Mouse (Mus musculus) testis, adult 10 weeks (tissue): ENCODE results near the gene Fbxw2. TPM values are rescaled to one million over a fixed set of nuclear protein-coding genes. Genes with fewer than 3 reads are reported as not detected.

ENCODE experiments used
- polyA plus RNA-seq: library from polyadenylated mRNA; stranded (reverse); fragments of 350-450 nt; fragmentation: Illumina TruSeq; extraction: RNeasy Lipid Tissue Mini Kit (QIAGEN cat#74804); gene quantifications from one replicate; pipeline ENCODE4 v1.2.3, GENCODE M21; 2014; ENCODE audit warnings: low read depth, low replicate concordance

Gene Fbxw2
- 28.6 TPM for polyA plus RNA-seq

GRCm38 (mm10) chr2:34825827-34826459 lies at the start of gene Fbxw2:
Gene Fbxw2 (minus strand): TSS chr2:34826311.

GRCm38 (mm10) chr2:34874816-34875345 lies 48.8 kb upstream of the Fbxw2 start, which contains the start of gene Psmd5:
Gene Psmd5 (minus strand): TSS chr2:34874968.

GRCm38 (mm10) chr2:34874271-34874670 lies 48.2 kb upstream of the Fbxw2 start, which contains the start of gene Cutal:
Gene Cutal (plus strand): TSS chr2:34874396.

GRCm38 (mm10) chr2:34832766-34833457 lies 6.8 kb upstream of the Fbxw2 start, which contains the start of gene Gm34653:
Gene Gm34653 (plus strand): TSS chr2:34833007.

GRCm38 (mm10) chr2:34799357-34800256 lies 26.5 kb downstream of the Fbxw2 start, which contains the start of gene Rabepk:
Gene Rabepk (minus strand): TSS chr2:34799912.

GRCm38 (mm10) chr2:34771368-34772226 lies 54.5 kb downstream of the Fbxw2 start, which contains the start of gene Hspa5:
Gene Hspa5 (plus strand): TSS chr2:34771970.

GRCm38 (mm10) chr2:34754551-34755358 lies 71.4 kb downstream of the Fbxw2 start, which contains the start of gene Gapvd1:
Gene Gapvd1 (minus strand): TSS chr2:34755232.

Other genes with a start within 250 kb of the Fbxw2 start
- gene Gapvd1, start 71.1 kb downstream of the Fbxw2 start, polyA plus RNA-seq = 48.2 TPM
- gene Hspa5, start 54.3 kb downstream of the Fbxw2 start, polyA plus RNA-seq = 939 TPM
- gene Rabepk, start 26.4 kb downstream of the Fbxw2 start, polyA plus RNA-seq = 53.7 TPM
- gene Gm34653, start 6.7 kb upstream of the Fbxw2 start, polyA plus RNA-seq = 0.17 TPM
- 0.41 TPM for gene Cutal, start 48.1 kb upstream of the Fbxw2 start, polyA plus RNA-seq
- 14.2 TPM for gene Psmd5, start 48.7 kb upstream of the Fbxw2 start, polyA plus RNA-seq
- gene Phf19, start 87.7 kb upstream of the Fbxw2 start, polyA plus RNA-seq = not detected
- 0.73 TPM for gene Traf1, start 135.5 kb upstream of the Fbxw2 start, polyA plus RNA-seq
- gene Hc, start 235.1 kb upstream of the Fbxw2 start, polyA plus RNA-seq = 2.1 TPM